Mouse (Mus musculus) G1E (cell line): ENCODE results near the gene Src. TPM values are rescaled to one million over a fixed set of nuclear protein-coding genes. Genes with fewer than 3 reads are reported as not detected.

Experiments
- ATAC-seq: 2 replicates; pipeline ENCODE4 v1.8.0; 2016; ENCODE audit warnings: mild to moderate bottlenecking; ENCODE audit not compliant: insufficient number of reproducible peaks, poor library complexity, low FRiP score, severe bottlenecking; ENCODE audit errors: extremely low read depth
- DNase-seq: peaks from one replicate; pipeline ENCODE4 v3.0.0; 2012; ENCODE audit warnings: low spot score
- H3K27me3 ChIP-seq: 2 replicates; pipeline ENCODE4 v1.6.1; 2012; ENCODE audit warnings: mild to moderate bottlenecking, low read length, inconsistent platforms; ENCODE audit not compliant: insufficient read depth
- H3K36me3 ChIP-seq: replicated peaks from 2 replicates; pipeline ENCODE3; 2012; ENCODE audit warnings: mild to moderate bottlenecking, inconsistent platforms
- H3K4me1 ChIP-seq: 2 replicates; pipeline ENCODE4 v1.6.1; 2012; ENCODE audit warnings: low read depth, low read length, inconsistent platforms, mixed read lengths; ENCODE audit not compliant: insufficient read depth
- H3K4me3 ChIP-seq: 2 replicates; pipeline ENCODE4 v1.5.1; 2012; ENCODE audit warnings: low read depth, mild to moderate bottlenecking, inconsistent platforms, low read length, moderate library complexity, mixed read lengths
- H3K9me3 ChIP-seq: replicated peaks from 2 replicates; pipeline ENCODE4 v1.6.1; 2012; ENCODE audit warnings: inconsistent platforms
- CTCF ChIP-seq: IDR thresholded peaks from 2 replicates; pipeline ENCODE4 v1.5.1; 2012; ENCODE audit warnings: low read depth, low read length, inconsistent platforms, mixed read lengths
- GATA1 ChIP-seq: IDR thresholded peaks from 2 replicates; pipeline ENCODE4 v1.6.1; 2012; ENCODE audit warnings: borderline replicate concordance, low read length, inconsistent platforms, mixed read lengths
- GATA2 ChIP-seq: IDR thresholded peaks from 2 replicates; pipeline ENCODE4 v1.6.1; 2012; ENCODE audit warnings: low read depth, low read length, inconsistent platforms, borderline replicate concordance
- POLR2AphosphoS5 ChIP-seq: IDR thresholded peaks from 2 replicates; pipeline ENCODE4 v1.6.1; 2012; ENCODE audit warnings: low read depth, low read length, inconsistent platforms; ENCODE audit not compliant: insufficient replicate concordance
- TAL1 ChIP-seq: conservative IDR thresholded peaks from 2 replicates; pipeline ENCODE4 v1.6.1; 2012; ENCODE audit warnings: low read depth, low read length, inconsistent platforms, mixed read lengths
- polyA plus RNA-seq: library from polyadenylated mRNA; stranded (reverse); fragments of >175 nt; gene quantifications from 2 replicates; pipeline ENCODE4 v1.2.3, GENCODE M21; 2012
- total RNA-seq, 2 experiments: library from RNA; stranded (forward) in 1 of 2; stranded (reverse) in 1 of 2; fragments of 200-1000 nt in 1 of 2; fragments of >200 nt in 1 of 2; fragmentation: Nextera tagmentation in 1 of 2; gene quantifications; 2 replicates each; pipeline ENCODE4 v1.2.3; 2014 to 2017

Gene Src
- total and polyA plus RNA-seq, 3 experiments, result 0.22 to 0.49 TPM; not detected in 1

DNA sequence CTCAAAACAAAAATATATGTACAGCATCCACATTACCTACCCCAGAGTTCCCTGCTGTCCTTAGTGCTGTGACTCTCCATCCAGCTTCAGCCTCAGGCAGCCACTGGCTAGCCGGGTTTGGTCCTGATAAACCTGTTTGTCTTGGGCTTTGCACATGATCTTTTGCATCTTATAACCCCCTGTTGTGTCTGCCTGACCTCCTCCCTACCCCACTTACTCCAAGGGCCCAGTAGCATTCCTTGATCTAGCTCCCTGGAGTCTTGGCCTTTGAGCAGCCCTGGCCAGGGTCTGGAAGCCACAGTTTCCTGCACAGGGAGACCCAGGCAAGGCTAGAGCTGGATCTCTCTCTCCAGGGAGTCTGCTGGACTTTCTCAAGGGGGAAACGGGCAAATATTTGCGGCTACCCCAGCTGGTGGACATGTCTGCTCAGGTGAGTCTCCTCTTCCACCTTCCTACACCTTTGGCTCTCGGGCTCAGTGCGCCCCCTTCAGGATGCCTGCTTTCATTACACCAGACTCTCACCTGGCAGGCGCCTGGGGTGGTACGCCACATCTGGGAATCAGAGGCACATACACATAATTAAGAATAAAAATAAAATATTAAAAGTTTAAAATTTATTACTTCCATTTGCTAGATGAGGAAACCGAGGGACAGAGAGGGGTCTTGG is 50.0 kb downstream of the Src start:
- no peaks in the 10 kb centered on the region for H3K9me3 ChIP-seq
- no peaks in the 10 kb centered on the region for H3K36me3 ChIP-seq
- TF ChIP-seq POLR2AphosphoS5, result no peak
- no peak for TF ChIP-seq GATA1
- TF ChIP-seq GATA2, result no peak
- TF ChIP-seq CTCF, result peak; percentile 6; the same call in 1 of the 2 replicates
- peaks cover 66% of the 10 kb centered on the region for H3K27me3 ChIP-seq
- no peak overlapping the region for H3K4me3 ChIP-seq
- ATAC-seq, result no peak
- no peaks in the 10 kb centered on the region for H3K4me1 ChIP-seq
- DNase-seq, result peak; percentile 40

DNA sequence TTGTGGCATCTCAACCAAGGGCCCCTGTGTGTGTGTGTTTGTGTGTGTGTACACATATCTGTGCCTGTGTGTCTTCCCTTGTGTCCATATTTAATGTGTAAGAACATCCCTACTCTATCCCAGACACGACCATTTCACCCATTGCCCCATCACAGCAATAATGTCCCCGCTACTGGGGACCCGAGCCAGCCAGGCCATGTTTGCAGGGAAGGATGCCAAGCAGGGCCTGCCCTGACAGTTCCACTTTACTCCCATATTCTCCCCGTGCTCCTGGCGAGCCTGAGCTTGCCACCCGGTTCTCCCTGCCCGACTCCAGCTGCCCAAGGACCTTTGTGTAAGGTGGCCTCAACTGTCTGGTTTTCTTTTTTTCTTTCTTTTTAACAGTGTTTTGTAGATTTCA is 53.0 kb downstream of the Src start:
- Histone ChIP-seq H3K4me1 (no peaks in the 10 kb centered on the region), H3K4me3 (no peak overlapping the region), H3K9me3 (no peaks in the 10 kb centered on the region), H3K27me3 (peaks cover 52% of the 10 kb centered on the region), H3K36me3 (no peaks in the 10 kb centered on the region)
- TF ChIP-seq CTCF, result no peak
- ATAC-seq, result no peak
- no peak for DNase-seq

DNA sequence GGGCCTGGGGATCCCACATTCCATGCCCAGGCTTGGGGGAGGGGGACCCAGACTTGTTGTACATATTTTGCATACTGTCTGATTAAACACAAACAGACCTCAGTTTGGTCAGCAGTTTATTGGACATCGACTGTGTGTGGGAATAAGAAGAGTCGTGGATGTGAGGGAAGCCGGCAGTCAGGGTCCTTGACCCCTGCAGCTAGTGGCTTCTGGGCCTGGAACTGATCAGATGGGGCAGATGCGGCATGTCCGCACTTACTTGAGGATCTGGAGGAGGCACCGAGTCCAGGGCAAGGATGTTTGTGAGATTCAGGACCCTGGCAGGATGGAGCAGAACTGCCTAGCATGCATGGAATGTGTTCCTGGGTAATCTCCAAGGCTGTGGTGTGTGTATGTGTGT is 53.5 kb downstream of the Src start:
- H3K4me1 ChIP-seq, result no peaks in the 10 kb centered on the region
- H3K36me3 ChIP-seq, result no peaks in the 10 kb centered on the region
- H3K9me3 ChIP-seq, result no peaks in the 10 kb centered on the region
- ATAC-seq, result no peak
- DNase-seq, result no peak
- H3K27me3 ChIP-seq, result peaks cover 52% of the 10 kb centered on the region
- no peak overlapping the region for H3K4me3 ChIP-seq
- TF ChIP-seq GATA2 (no peak), CTCF (no peak), GATA1 (no peak), POLR2AphosphoS5 (no peak), TAL1 (no peak)

DNA sequence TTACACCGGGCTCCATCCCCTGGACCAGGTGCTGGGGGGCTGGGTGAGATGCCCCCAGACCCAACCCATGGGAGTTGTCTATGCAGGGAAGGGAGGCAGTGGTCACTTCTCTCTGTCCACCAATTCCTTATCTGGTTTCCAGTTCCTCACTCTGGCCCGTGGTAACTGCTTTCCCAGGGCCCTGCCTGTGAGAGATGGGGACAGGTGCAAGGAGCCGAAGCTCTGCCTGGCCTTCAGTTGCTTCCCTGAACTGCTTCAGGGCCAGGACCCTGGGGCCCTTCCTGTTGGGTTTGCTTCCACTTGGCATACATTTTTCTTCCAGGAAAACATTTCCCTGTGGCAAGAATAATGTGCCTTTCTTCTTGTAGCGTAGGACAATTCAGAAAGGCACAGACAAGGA is 54.2 kb downstream of the Src start:
- Histone ChIP-seq H3K27me3 (peaks cover 49% of the 10 kb centered on the region), H3K4me3 (no peak overlapping the region)
- no peak for DNase-seq

DNA sequence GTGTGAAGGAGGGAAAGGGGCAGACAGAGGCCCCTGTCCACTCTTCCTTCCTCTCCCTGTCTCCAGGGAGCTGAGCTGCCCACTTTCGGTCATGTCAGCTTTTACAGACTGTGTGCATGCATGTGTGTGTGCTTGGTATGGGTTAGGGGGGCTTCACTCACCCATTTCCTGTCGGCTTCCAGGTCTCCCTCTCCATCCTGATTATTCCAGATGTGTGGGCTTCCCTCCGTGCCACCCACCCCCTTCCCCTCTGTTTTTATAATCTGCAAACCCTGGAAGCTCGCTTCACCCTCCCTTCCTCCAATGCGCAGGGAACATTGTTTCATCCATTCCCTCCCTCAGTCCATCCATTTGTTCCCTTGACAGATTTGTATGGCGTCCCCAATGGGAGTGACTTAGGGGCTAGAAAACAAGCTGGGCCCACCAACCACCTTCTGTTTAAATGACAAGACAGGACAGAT is 56.1 kb downstream of the Src start:
- DNase-seq (no peak), ATAC-seq (no peak)
- no peaks in the 10 kb centered on the region for H3K9me3 ChIP-seq
- H3K4me1 ChIP-seq, result no peaks in the 10 kb centered on the region
- H3K4me3 ChIP-seq, result no peak overlapping the region
- TF ChIP-seq GATA1 (no peak), GATA2 (no peak), TAL1 (no peak), POLR2AphosphoS5 (no peak), CTCF (no peak)
- peaks cover 54% of the 10 kb centered on the region for H3K27me3 ChIP-seq
- H3K36me3 ChIP-seq, result no peaks in the 10 kb centered on the region

More for the DNA sequence above, 54.2 kb downstream of the Src start:
- H3K4me1 ChIP-seq, result no peaks in the 10 kb centered on the region
- no peaks in the 10 kb centered on the region for H3K9me3 ChIP-seq
- H3K36me3 ChIP-seq, result no peaks in the 10 kb centered on the region
- TF ChIP-seq GATA1, result no peak
- no peak for TF ChIP-seq TAL1
- no peak for TF ChIP-seq GATA2
- TF ChIP-seq POLR2AphosphoS5, result no peak
- no peak for TF ChIP-seq CTCF
- no peak for ATAC-seq

DNA sequence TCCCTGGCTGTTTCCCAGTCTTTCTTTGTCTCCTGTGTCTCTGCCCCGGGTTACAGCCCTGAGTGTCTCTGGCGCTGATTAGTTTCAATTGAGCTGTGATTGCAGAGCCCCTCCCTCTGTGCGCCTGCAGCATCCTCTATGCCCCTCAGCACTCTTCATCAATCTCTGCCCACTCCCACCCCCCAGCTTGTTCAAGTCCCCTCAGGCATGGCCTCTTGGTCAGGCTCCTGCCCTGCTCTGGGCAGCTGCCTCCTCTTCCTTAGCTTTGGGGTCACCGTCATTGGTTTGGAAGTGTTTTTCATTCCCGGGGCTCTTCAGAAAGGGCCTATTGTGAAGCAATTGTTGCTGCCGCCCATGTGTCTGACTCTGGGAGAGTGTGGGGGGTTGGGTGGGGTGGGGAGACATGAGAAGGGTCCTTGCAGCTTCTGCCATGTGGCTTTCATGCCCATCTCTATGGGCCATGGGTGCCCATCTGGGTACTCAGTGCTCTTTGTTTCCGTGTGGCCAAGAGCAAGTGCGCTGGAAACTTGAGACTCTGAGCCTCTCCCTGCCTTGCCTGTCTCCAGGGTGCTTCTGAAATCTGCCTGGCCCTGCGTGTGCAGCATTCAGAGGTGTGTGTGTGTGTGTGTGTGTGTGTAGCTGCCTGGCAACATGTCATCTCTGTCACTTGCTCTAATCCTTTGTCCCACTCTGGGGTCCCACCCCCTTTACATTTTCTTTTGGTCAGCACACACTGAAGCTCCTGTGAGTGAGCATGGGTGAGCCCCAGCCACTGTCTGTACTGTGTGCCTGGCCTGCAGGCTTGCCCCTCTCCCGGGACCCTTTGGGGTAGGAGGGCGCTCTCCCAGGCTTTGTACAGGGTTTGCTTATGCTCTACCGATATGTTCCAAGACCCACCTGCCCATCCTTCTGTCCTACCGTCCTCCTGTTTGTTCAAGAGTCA is 57.5 kb downstream of the Src start:
- ATAC-seq, result no peak
- no peaks in the 10 kb centered on the region for H3K36me3 ChIP-seq
- TF ChIP-seq GATA1, result no peak
- TF ChIP-seq GATA2, result no peak
- TF ChIP-seq TAL1, result no peak
- TF ChIP-seq CTCF, result no peak
- TF ChIP-seq POLR2AphosphoS5, result no peak
- no peaks in the 10 kb centered on the region for H3K9me3 ChIP-seq
- no peak overlapping the region for H3K4me3 ChIP-seq
- DNase-seq, result no peak
- no peaks in the 10 kb centered on the region; the same call in 1 of the 2 replicates for H3K4me1 ChIP-seq
- peaks cover 51% of the 10 kb centered on the region for H3K27me3 ChIP-seq
